In the genomic region with DNA sequence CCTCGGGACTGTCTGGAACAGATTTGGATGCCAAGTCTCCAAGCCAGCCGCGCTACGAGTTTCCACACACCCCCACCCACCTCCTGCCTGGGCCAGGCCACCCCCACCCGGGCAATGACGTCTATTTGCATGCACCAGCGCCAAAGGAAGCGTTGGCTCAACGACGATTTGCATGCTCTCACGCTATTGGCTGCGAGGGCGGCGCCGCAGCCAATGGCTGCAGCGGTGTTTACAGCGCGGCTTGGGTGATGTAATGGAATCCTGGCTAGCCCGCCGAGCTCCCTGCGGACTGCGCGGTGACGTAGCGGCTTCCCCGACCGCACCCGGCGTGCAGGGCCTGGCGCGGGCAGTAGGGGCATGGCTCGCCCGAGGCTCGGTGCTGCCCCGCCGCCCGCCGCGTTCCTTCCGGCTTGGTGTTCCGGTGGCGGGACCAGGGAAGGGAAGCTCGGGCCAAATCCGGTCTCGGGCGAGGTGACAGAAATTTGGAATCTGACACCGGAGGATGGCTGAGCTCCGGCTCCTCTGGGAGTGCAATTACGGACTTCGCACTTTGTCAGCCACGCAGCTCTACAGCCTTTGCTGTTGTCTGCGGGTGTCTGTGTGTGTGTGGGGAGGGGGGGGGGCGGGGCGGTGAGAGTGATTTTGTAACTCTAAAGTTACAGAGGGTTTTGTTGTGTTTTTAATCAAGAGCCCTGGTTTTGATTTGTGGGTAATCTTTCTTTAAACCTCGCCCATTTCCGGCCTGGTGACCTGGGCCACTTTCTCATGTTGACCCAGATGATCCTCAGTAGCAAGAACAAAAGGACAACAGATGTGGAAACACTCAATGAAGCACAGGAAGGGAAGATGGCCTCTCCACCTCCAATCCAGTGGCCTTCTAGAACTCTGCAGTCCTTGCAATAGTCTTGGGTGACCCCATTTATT, we compare ENCODE assay signal across 8 mouse cellular contexts. TPM values are rescaled to one million over a fixed set of nuclear protein-coding genes. Genes with fewer than 3 reads are reported as not detected.
DNase-seq lines count a peak whose midpoint lies in the region; ATAC-seq lines count a peak whose summit lies in the region.

No protein-coding gene starts in this region.

- peak overlapping the region; percentile 85 for H3K27ac ChIP-seq in hindbrain, embryonic 15.5 days (replicated peaks)

- DNase-seq in R1 (ENCODE audit: low read depth, low spot score), result peak; percentile 99
- peak; percentile 92 for DNase-seq in cerebellum, postnatal 36 days
- DNase-seq in frontal cortex, postnatal 36 days (ENCODE audit: low spot score in 2 of 2), result peak; percentile 94 to 97
- peak; percentile 95 for DNase-seq in left cerebral cortex, adult 11 months (ENCODE audit: low spot score)
- peak; percentile 96 to 99 for DNase-seq in lung, postnatal 4 days
- peak; percentile 94 for DNase-seq in retina, postnatal 7 days (ENCODE audit: low read depth, low spot score)
- peak; percentile 90 for DNase-seq in urinary bladder, adult 2 months (ENCODE audit: low spot score)

- ATAC-seq in hindbrain, embryonic 15.5 days (ENCODE audit: low FRiP score, low read depth), result peak; percentile 99

- H3K9ac ChIP-seq in hindbrain, embryonic 15.5 days, result peak overlapping the region; percentile 64

- no peaks in the 10 kb centered on the region for H3K27me3 ChIP-seq in hindbrain, embryonic 15.5 days

- H3K36me3 ChIP-seq in hindbrain, embryonic 15.5 days, result no peaks in the 10 kb centered on the region

- WGBS in hindbrain, embryonic 15.5 days, result 1% methylated on average over 54 of the region's 56 CpGs

- peak overlapping the region; percentile 53 for H3K4me3 ChIP-seq in hindbrain, embryonic 15.5 days

- H3K4me2 ChIP-seq in hindbrain, embryonic 15.5 days, result peak overlapping the region; percentile 80

- H3K4me1 ChIP-seq in hindbrain, embryonic 15.5 days (replicated peaks), result peaks cover 15% of the 10 kb centered on the region

- H3K9me3 ChIP-seq in hindbrain, embryonic 15.5 days, result no peaks in the 10 kb centered on the region

RNA-seq across cellular contexts. Expression of gene Nr4a1, which starts 7.6 kb away (rescaled TPM):
- polyA plus RNA-seq in hindbrain, embryonic 15.5 days (2015; fragmentation: Nextera tagmentation; extraction: Ambion mirVana), result 6.6 and 6.9 TPM in 2 replicates
- polyA plus RNA-seq in urinary bladder, adult 2 months (2012; rRNA removed), result 11.7 and 12.4 TPM in 2 replicates

RNA-seq across cellular contexts. Expression of gene Grasp, which starts 22.5 kb away (rescaled TPM):
- polyA plus RNA-seq in hindbrain, embryonic 15.5 days (2015; fragmentation: Nextera tagmentation; extraction: Ambion mirVana), result 1.9 and 2.4 TPM in 2 replicates
- 8.7 and 9.7 TPM in 2 replicates for polyA plus RNA-seq in urinary bladder, adult 2 months (2012; rRNA removed)

RNA-seq across cellular contexts. Expression of gene Atg101, which starts 37.6 kb away (rescaled TPM):
- 75.5 and 76.5 TPM in 2 replicates for polyA plus RNA-seq in hindbrain, embryonic 15.5 days (2015; fragmentation: Nextera tagmentation; extraction: Ambion mirVana)
- 40.5 and 54.0 TPM in 2 replicates for polyA plus RNA-seq in urinary bladder, adult 2 months (2012; rRNA removed)

RNA-seq across cellular contexts. Expression of gene 6030408B16Rik, which starts 46.5 kb away (rescaled TPM):
- polyA plus RNA-seq in hindbrain, embryonic 15.5 days (2015; fragmentation: Nextera tagmentation; extraction: Ambion mirVana), result 0.31 TPM in 1 of 2 replicates, not detected in the other
- polyA plus RNA-seq in urinary bladder, adult 2 months (2012; rRNA removed), result 2.2 and 3.5 TPM in 2 replicates

Comparison
In these comparisons a context has a peak if more than half of its experiments do, and no peak if none do; other contexts are left out.
1. Peak in every context shown above with its lines: DNase-seq, ATAC-seq, H3K4me3 ChIP-seq and H3K27ac ChIP-seq.